Mouse (Mus musculus): Measurements from ENCODE around the gene Ugt1a7c.

GRCm38 (mm10) chr1:88226670-88227379 is 132.0 kb downstream of the Ugt1a7c start, which contains the start of gene Mroh2a:
- no peak for TF ChIP-seq POLR2A (IDR thresholded peaks at IDR 0.05; ENCODE audit: insufficient read depth, low read depth, low read length)
- no peak for TF ChIP-seq CTCF (IDR thresholded peaks at IDR 0.05; ENCODE audit: insufficient read depth, low read depth, low read length)
